Mouse (Mus musculus) kidney, adult 2 months (tissue): ENCODE measurements at regions not wholly inside any gene's neighbourhood (a gene's known extent, or its start where the extent isn't known, plus 50 kb on each side); places are given as distances from the start of the nearest gene placed in this dataset.

Source experiments
- CTCF ChIP-seq: fragments of 200-500 bp; conservative IDR thresholded peaks from 2 replicates; pipeline ENCODE4 v1.5.1; 2011; ENCODE audit warnings: low read depth, mild to moderate bottlenecking, control low read depth, low read length, moderate library complexity, mixed read lengths; ENCODE audit not compliant: insufficient read depth, insufficient read length
- POLR2A ChIP-seq: fragments of 200-500 bp; IDR thresholded peaks from one replicate; pipeline ENCODE4 v1.6.1; 2011; ENCODE audit warnings: low read depth, low read length, control low read depth

DNA sequence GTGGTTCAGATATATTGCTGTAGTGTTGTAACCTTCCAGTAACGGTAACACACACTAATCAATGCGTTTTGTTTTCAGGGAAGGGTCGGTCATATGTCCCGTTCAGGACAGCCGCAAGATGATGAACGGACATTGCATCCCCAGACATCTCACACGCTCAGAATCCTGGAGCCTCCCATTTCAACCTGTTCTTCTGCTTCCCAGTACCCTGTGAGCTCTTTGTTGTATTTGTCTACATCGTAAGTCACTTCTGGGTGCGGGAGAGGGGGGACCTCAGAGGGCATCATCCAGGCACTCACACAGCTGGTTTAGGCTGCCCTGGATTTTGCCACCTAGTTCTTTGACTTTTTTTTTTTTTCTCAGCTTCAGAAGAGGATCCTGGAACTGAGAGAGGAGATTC is 117.9 kb upstream of the Rtl1 start:
- TF ChIP-seq POLR2A (no peak), CTCF (no peak)
